Comparison of ENCODE assay signal across 18 mouse cellular contexts in the genomic region with DNA sequence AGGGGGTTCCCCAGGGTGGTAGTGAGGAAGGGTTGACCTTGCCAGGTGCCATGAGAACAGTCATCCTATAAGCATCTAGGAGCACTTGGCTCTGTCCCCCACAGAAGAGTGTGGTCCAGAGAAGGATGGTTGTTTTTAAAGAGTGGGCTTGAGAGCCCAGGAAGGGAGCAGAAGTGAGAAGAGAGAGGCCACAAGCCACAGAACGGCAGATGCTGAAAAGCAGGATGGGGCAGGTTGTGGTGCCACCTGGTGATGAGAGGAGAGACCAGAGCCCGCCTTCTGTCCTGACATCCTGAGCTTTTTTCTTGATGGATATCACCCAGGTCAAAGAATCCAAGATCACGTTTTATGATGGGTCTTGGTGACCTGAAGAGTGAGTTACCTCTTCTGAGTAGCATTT.
A peak's percentile ranks its signal among the peaks of the same experiment; 100 is the strongest.
DNase-seq lines count a peak whose midpoint lies in the region; ATAC-seq and TF ChIP-seq lines count a peak whose summit lies in the region.
"Had no signal": no experiment of that assay in that cellular context is flagged by ENCODE, and none has a peak within 500 bp of the region (broad histone marks: within the 10 kb centered on the region; RNA-seq: fewer than 3 reads in every experiment).

No protein-coding gene starts in this region.

- H3K27me3 ChIP-seq in hindbrain, postnatal 0 days (ENCODE audit: insufficient read depth, low read length), result no peaks in the 10 kb centered on the region
- no peaks in the 10 kb centered on the region for H3K27me3 ChIP-seq in hindbrain, embryonic 14.5 days (ENCODE audit: control insufficient read depth, insufficient read depth, low read length)
- H3K27me3 ChIP-seq in liver, postnatal 0 days (ENCODE audit: insufficient read depth, low read length), result no peaks in the 10 kb centered on the region
- H3K27me3 ChIP-seq in liver, embryonic 11.5 days (replicated peaks; ENCODE audit: control insufficient read depth, insufficient read depth, low read length), result no peaks in the 10 kb centered on the region
- no peaks in the 10 kb centered on the region for H3K27me3 ChIP-seq in midbrain, postnatal 0 days (ENCODE audit: insufficient read depth, low read length)
- no peaks in the 10 kb centered on the region for H3K27me3 ChIP-seq in midbrain, embryonic 15.5 days (replicated peaks)
- H3K27me3 ChIP-seq: embryonic facial prominence, embryonic 12.5 days; forebrain, embryonic 15.5 days had no signal

- TF ChIP-seq CTCF in hindbrain, postnatal 0 days (IDR thresholded peaks at IDR 0.05; ENCODE audit: low read depth), result 0 out of 2 replicates have a peak, but pooled peaks have one; percentile 5
- peak; percentile 12; the same call in 1 of the 2 replicates for TF ChIP-seq CTCF in liver, postnatal 0 days (IDR thresholded peaks at IDR 0.05; ENCODE audit: low read depth)
- TF ChIP-seq CTCF in midbrain, postnatal 0 days (IDR thresholded peaks at IDR 0.05), result 0 out of 2 replicates have a peak, but pooled peaks have one; percentile 4

- no peak overlapping the region for H3K4me2 ChIP-seq in hindbrain, postnatal 0 days (ENCODE audit: low read depth, low read length)
- no peak overlapping the region for H3K4me2 ChIP-seq in hindbrain, embryonic 14.5 days (replicated peaks)
- H3K4me2 ChIP-seq in liver, postnatal 0 days (ENCODE audit: low read depth, low read length), result no peak overlapping the region
- no peak overlapping the region for H3K4me2 ChIP-seq in liver, embryonic 11.5 days
- H3K4me2 ChIP-seq in midbrain, postnatal 0 days (ENCODE audit: low read depth, low read length, poor library complexity, severe bottlenecking), result no peak overlapping the region
- H3K4me2 ChIP-seq in midbrain, embryonic 15.5 days, result no peak overlapping the region
- H3K4me2 ChIP-seq: embryonic facial prominence, embryonic 12.5 days; forebrain, embryonic 15.5 days; hindbrain, embryonic 13.5 days had no signal

- no peak for ATAC-seq in hindbrain, postnatal 0 days
- no peak for ATAC-seq in hindbrain, embryonic 14.5 days (ENCODE audit: low FRiP score)
- ATAC-seq in liver, postnatal 0 days, result no peak
- ATAC-seq in liver, embryonic 11.5 days (replicated peaks; ENCODE audit: low FRiP score), result no peak
- no peak for ATAC-seq in midbrain, postnatal 0 days (ENCODE audit: low FRiP score)
- no peak for ATAC-seq in midbrain, embryonic 15.5 days (replicated peaks)
- ATAC-seq: forebrain, embryonic 15.5 days had no signal

- 64% methylated on average over 3 of the region's 3 CpGs for WGBS in hindbrain, postnatal 0 days
- WGBS in hindbrain, embryonic 14.5 days, result 77% methylated on average over 3 of the region's 3 CpGs
- WGBS in liver, postnatal 0 days (ENCODE audit: insufficient replicate concordance), result 58% methylated on average over 3 of the region's 3 CpGs
- 59% methylated on average over 3 of the region's 3 CpGs for WGBS in liver, embryonic 11.5 days
- WGBS in midbrain, postnatal 0 days, result 78% methylated on average over 3 of the region's 3 CpGs
- WGBS in midbrain, embryonic 15.5 days, result 82% methylated on average over 3 of the region's 3 CpGs

- H3K9me3 ChIP-seq in hindbrain, postnatal 0 days (ENCODE audit: low read length), result no peaks in the 10 kb centered on the region
- no peaks in the 10 kb centered on the region for H3K9me3 ChIP-seq in hindbrain, embryonic 14.5 days (ENCODE audit: control insufficient read depth, low read length)
- no peaks in the 10 kb centered on the region for H3K9me3 ChIP-seq in liver, postnatal 0 days (ENCODE audit: low read length)
- no peaks in the 10 kb centered on the region for H3K9me3 ChIP-seq in liver, embryonic 11.5 days (ENCODE audit: control insufficient read depth, low read length)
- no peaks in the 10 kb centered on the region for H3K9me3 ChIP-seq in midbrain, postnatal 0 days (ENCODE audit: low read length)
- no peaks in the 10 kb centered on the region for H3K9me3 ChIP-seq in midbrain, embryonic 15.5 days
- H3K9me3 ChIP-seq: embryonic facial prominence, embryonic 12.5 days; forebrain, embryonic 15.5 days; hindbrain, embryonic 13.5 days had no signal

- 0 out of 2 replicates have a peak, but pooled peaks cover 3% of the 10 kb centered on the region for H3K4me1 ChIP-seq in hindbrain, postnatal 0 days (ENCODE audit: insufficient read depth, low read length)
- H3K4me1 ChIP-seq in hindbrain, embryonic 14.5 days (replicated peaks; ENCODE audit: control insufficient read depth, insufficient read depth, low read length), result no peaks in the 10 kb centered on the region
- H3K4me1 ChIP-seq in liver, postnatal 0 days (ENCODE audit: insufficient read depth), result no peaks in the 10 kb centered on the region
- no peaks in the 10 kb centered on the region for H3K4me1 ChIP-seq in liver, embryonic 11.5 days (replicated peaks; ENCODE audit: control insufficient read depth, insufficient read depth, low read length)
- H3K4me1 ChIP-seq in midbrain, postnatal 0 days (ENCODE audit: insufficient read depth, low read length), result no peaks in the 10 kb centered on the region
- H3K4me1 ChIP-seq in midbrain, embryonic 15.5 days, result 0 out of 2 replicates have a peak, but pooled peaks cover under 1% of the 10 kb centered on the region
- H3K4me1 ChIP-seq: embryonic facial prominence, embryonic 12.5 days had no signal

- no peak overlapping the region for H3K27ac ChIP-seq in hindbrain, postnatal 0 days
- no peak overlapping the region for H3K27ac ChIP-seq in hindbrain, embryonic 14.5 days
- no peak overlapping the region for H3K27ac ChIP-seq in liver, postnatal 0 days (ENCODE audit: low read depth)
- no peak overlapping the region for H3K27ac ChIP-seq in liver, embryonic 11.5 days (ENCODE audit: low read depth, low read length)
- no peak overlapping the region for H3K27ac ChIP-seq in midbrain, postnatal 0 days (ENCODE audit: low read depth, low read length)
- H3K27ac ChIP-seq in midbrain, embryonic 15.5 days, result no peak overlapping the region
- H3K27ac ChIP-seq: embryonic facial prominence, embryonic 12.5 days; forebrain, embryonic 15.5 days; hindbrain, embryonic 13.5 days had no signal

- no peak for TF ChIP-seq EP300 in liver, postnatal 0 days (IDR thresholded peaks at IDR 0.05; ENCODE audit: low read depth)

- no peaks in the 10 kb centered on the region for H3K36me3 ChIP-seq in hindbrain, postnatal 0 days (ENCODE audit: insufficient read depth, low read length)
- no peaks in the 10 kb centered on the region for H3K36me3 ChIP-seq in hindbrain, embryonic 14.5 days (replicated peaks; ENCODE audit: control insufficient read depth, insufficient read depth)
- H3K36me3 ChIP-seq in liver, postnatal 0 days (replicated peaks; ENCODE audit: insufficient read depth, low read length), result no peaks in the 10 kb centered on the region
- H3K36me3 ChIP-seq in liver, embryonic 11.5 days (ENCODE audit: control insufficient read depth, insufficient read depth, low read length), result no peaks in the 10 kb centered on the region
- no peaks in the 10 kb centered on the region for H3K36me3 ChIP-seq in midbrain, postnatal 0 days (ENCODE audit: insufficient read depth, low read length)
- no peaks in the 10 kb centered on the region for H3K36me3 ChIP-seq in midbrain, embryonic 15.5 days (replicated peaks)
- H3K36me3 ChIP-seq: embryonic facial prominence, embryonic 12.5 days; forebrain, embryonic 15.5 days; hindbrain, embryonic 13.5 days had no signal

- no peak overlapping the region for H3K4me3 ChIP-seq in hindbrain, postnatal 0 days (ENCODE audit: low read length)
- H3K4me3 ChIP-seq in hindbrain, embryonic 14.5 days (replicated peaks; ENCODE audit: low read length), result no peak overlapping the region
- no peak overlapping the region for H3K4me3 ChIP-seq in liver, postnatal 0 days (ENCODE audit: low read depth, low read length)
- no peak overlapping the region for H3K4me3 ChIP-seq in liver, embryonic 11.5 days (ENCODE audit: low read depth, low read length)
- H3K4me3 ChIP-seq in midbrain, postnatal 0 days (ENCODE audit: low read depth, low read length), result no peak overlapping the region
- H3K4me3 ChIP-seq in midbrain, embryonic 15.5 days, result no peak overlapping the region
- H3K4me3 ChIP-seq: embryonic facial prominence, embryonic 12.5 days; forebrain, embryonic 15.5 days; hindbrain, embryonic 13.5 days had no signal

- no peak for DNase-seq in hindbrain, postnatal 0 days (ENCODE audit: low spot score)
- no peak for DNase-seq in hindbrain, embryonic 14.5 days (ENCODE audit: low spot score)
- no peak for DNase-seq in liver, postnatal 0 days
- no peak for DNase-seq in liver, embryonic 11.5 days (ENCODE audit: low spot score)
- no peak for DNase-seq in midbrain, postnatal 0 days (ENCODE audit: low spot score)
- DNase-seq in c-Kit-positive CD71-positive TER-119-positive erythroid progenitor cells, embryonic 14.5 days (ENCODE audit: low spot score), result no peak
- DNase-seq: adrenal gland, adult 2 months; adrenal gland, postnatal 25 days; cerebellum, adult 11 months; cerebellum, adult 9-10 months; cerebellum, postnatal 25 days; gastrocnemius, postnatal 36 days; heart, adult 11 months; heart, postnatal 14 days had no signal

- no peak overlapping the region for H3K9ac ChIP-seq in hindbrain, postnatal 0 days (replicated peaks; ENCODE audit: low read length)
- H3K9ac ChIP-seq in hindbrain, embryonic 14.5 days, result no peak overlapping the region
- H3K9ac ChIP-seq in liver, postnatal 0 days (replicated peaks), result no peak overlapping the region
- no peak overlapping the region for H3K9ac ChIP-seq in liver, embryonic 11.5 days (ENCODE audit: low read depth, low read length)
- no peak overlapping the region for H3K9ac ChIP-seq in midbrain, postnatal 0 days (replicated peaks; ENCODE audit: low read length, poor library complexity, severe bottlenecking)
- no peak overlapping the region for H3K9ac ChIP-seq in midbrain, embryonic 15.5 days
- H3K9ac ChIP-seq: embryonic facial prominence, embryonic 12.5 days; forebrain, embryonic 15.5 days; hindbrain, embryonic 13.5 days had no signal
